Mouse (Mus musculus): ENCODE data around the gene Atp8b5. TPM values are rescaled to one million over a fixed set of nuclear protein-coding genes. Genes with fewer than 3 reads are reported as not detected.
A peak's percentile ranks its signal among the peaks of the same experiment; 100 is the strongest.

Atp8b5 gene
- polyA plus RNA-seq, 1 experiment = 27.9 TPM

GRCm38 (mm10) chr4:43381408-43382154, 114.6 kb downstream of the Atp8b5 start, which contains the start of gene Rusc2:
Rusc2 (plus strand) TSS chr4:43381979.
- H3K4me1 ChIP-seq (ENCODE audit: control insufficient read depth, insufficient read depth, low read length) = peaks cover 23% of the 10 kb centered on the region
- no peaks in the 10 kb centered on the region for H3K36me3 ChIP-seq (ENCODE audit: control insufficient read depth, insufficient read depth, low read length)
- H3K27ac ChIP-seq (ENCODE audit: control insufficient read depth, insufficient read depth, low read depth, low read length) = peak within 1 kb of the TSS; percentile 81
- no peaks in the 10 kb centered on the region for H3K27me3 ChIP-seq (ENCODE audit: control insufficient read depth, insufficient read depth, low read length)
- H3K4me3 ChIP-seq (ENCODE audit: control insufficient read depth, low read depth, low read length) = peak within 1 kb of the TSS; percentile 77
- TF ChIP-seq POLR2A (IDR thresholded peaks at IDR 0.05; ENCODE audit: control insufficient read depth, low read depth, low read length) = peak; percentile 61
- TF ChIP-seq CTCF (IDR thresholded peaks at IDR 0.05; ENCODE audit: control insufficient read depth, insufficient read depth, insufficient replicate concordance, low read depth, low read length) = no peak

GRCm38 (mm10) chr4:43382155-43383020, 115.4 kb downstream of the Atp8b5 start:
- peak overlapping the region; percentile 81 for H3K27ac ChIP-seq (ENCODE audit: control insufficient read depth, insufficient read depth, low read depth, low read length)
- TF ChIP-seq CTCF (IDR thresholded peaks at IDR 0.05; ENCODE audit: control insufficient read depth, insufficient read depth, insufficient replicate concordance, low read depth, low read length) (no peak), POLR2A (IDR thresholded peaks at IDR 0.05; ENCODE audit: control insufficient read depth, low read depth, low read length) (no peak)

GRCm38 (mm10) chr4:43383246-43384082, 116.5 kb downstream of the Atp8b5 start:
- no peaks in the 10 kb centered on the region for H3K27me3 ChIP-seq (ENCODE audit: control insufficient read depth, insufficient read depth, low read length)
- no peaks in the 10 kb centered on the region for H3K36me3 ChIP-seq (ENCODE audit: control insufficient read depth, insufficient read depth, low read length)
- H3K4me3 ChIP-seq (ENCODE audit: control insufficient read depth, low read depth, low read length) = peak overlapping the region; percentile 77
- peaks cover 23% of the 10 kb centered on the region for H3K4me1 ChIP-seq (ENCODE audit: control insufficient read depth, insufficient read depth, low read length)
- peak overlapping the region; percentile 60 for H3K27ac ChIP-seq (ENCODE audit: control insufficient read depth, insufficient read depth, low read depth, low read length)
- no peak for TF ChIP-seq CTCF (IDR thresholded peaks at IDR 0.05; ENCODE audit: control insufficient read depth, insufficient read depth, insufficient replicate concordance, low read depth, low read length)
- no peak for TF ChIP-seq POLR2A (IDR thresholded peaks at IDR 0.05; ENCODE audit: control insufficient read depth, low read depth, low read length)

More at GRCm38 (mm10) chr4:43382155-43383020, 115.4 kb downstream of the Atp8b5 start:
- H3K4me3 ChIP-seq (ENCODE audit: control insufficient read depth, low read depth, low read length) = peak overlapping the region; percentile 77
- no peaks in the 10 kb centered on the region for H3K36me3 ChIP-seq (ENCODE audit: control insufficient read depth, insufficient read depth, low read length)
- H3K4me1 ChIP-seq (ENCODE audit: control insufficient read depth, insufficient read depth, low read length) = peaks cover 23% of the 10 kb centered on the region
- no peaks in the 10 kb centered on the region for H3K27me3 ChIP-seq (ENCODE audit: control insufficient read depth, insufficient read depth, low read length)

- Histone ChIP-seq H3K36me3 (ENCODE audit: control insufficient read depth, insufficient read depth, low read length) (no peaks in the 10 kb centered on the region), H3K27me3 (ENCODE audit: control insufficient read depth, insufficient read depth, low read length) (no peaks in the 10 kb centered on the region), H3K4me3 (ENCODE audit: control insufficient read depth, low read depth, low read length) (no peak overlapping the region), H3K4me1 (ENCODE audit: control insufficient read depth, insufficient read depth, low read length) (peaks cover 23% of the 10 kb centered on the region), H3K27ac (ENCODE audit: control insufficient read depth, insufficient read depth, low read depth, low read length) (no peak overlapping the region)
- TF ChIP-seq CTCF (IDR thresholded peaks at IDR 0.05; ENCODE audit: control insufficient read depth, insufficient read depth, insufficient replicate concordance, low read depth, low read length) (no peak), POLR2A (IDR thresholded peaks at IDR 0.05; ENCODE audit: control insufficient read depth, low read depth, low read length) (no peak)
Measured at GRCm38 (mm10) chr4:43384083-43384460, 117.1 kb downstream of the Atp8b5 start.

GRCm38 (mm10) chr4:43384541-43384940, 117.6 kb downstream of the Atp8b5 start:
- H3K4me3 ChIP-seq (ENCODE audit: control insufficient read depth, low read depth, low read length) = no peak overlapping the region
- no peaks in the 10 kb centered on the region for H3K36me3 ChIP-seq (ENCODE audit: control insufficient read depth, insufficient read depth, low read length)
- H3K4me1 ChIP-seq (ENCODE audit: control insufficient read depth, insufficient read depth, low read length) = peaks cover 23% of the 10 kb centered on the region
- H3K27ac ChIP-seq (ENCODE audit: control insufficient read depth, insufficient read depth, low read depth, low read length) = no peak overlapping the region
- H3K27me3 ChIP-seq (ENCODE audit: control insufficient read depth, insufficient read depth, low read length) = no peaks in the 10 kb centered on the region
- TF ChIP-seq POLR2A (IDR thresholded peaks at IDR 0.05; ENCODE audit: control insufficient read depth, low read depth, low read length) = no peak
- no peak for TF ChIP-seq CTCF (IDR thresholded peaks at IDR 0.05; ENCODE audit: control insufficient read depth, insufficient read depth, insufficient replicate concordance, low read depth, low read length)

- TF ChIP-seq POLR2A (IDR thresholded peaks at IDR 0.05; ENCODE audit: control insufficient read depth, low read depth, low read length) (no peak), CTCF (IDR thresholded peaks at IDR 0.05; ENCODE audit: control insufficient read depth, insufficient read depth, insufficient replicate concordance, low read depth, low read length) (no peak)
- Histone ChIP-seq H3K4me1 (ENCODE audit: control insufficient read depth, insufficient read depth, low read length) (peaks cover 9% of the 10 kb centered on the region), H3K36me3 (ENCODE audit: control insufficient read depth, insufficient read depth, low read length) (no peaks in the 10 kb centered on the region; the same call in 1 of the 2 replicates), H3K27me3 (ENCODE audit: control insufficient read depth, insufficient read depth, low read length) (no peaks in the 10 kb centered on the region), H3K27ac (ENCODE audit: control insufficient read depth, insufficient read depth, low read depth, low read length) (no peak overlapping the region), H3K4me3 (ENCODE audit: control insufficient read depth, low read depth, low read length) (no peak overlapping the region)
Measured at GRCm38 (mm10) chr4:43386932-43387331, 120.0 kb downstream of the Atp8b5 start.
